Mouse (Mus musculus) left cerebral cortex, postnatal 10 days (tissue): Measurements from ENCODE around the gene Hmcn1. TPM values are rescaled to one million over a fixed set of nuclear protein-coding genes. Genes with fewer than 3 reads are reported as not detected.

Source experiments
- DNase-seq, 2 experiments: peaks; one replicate each; pipeline ENCODE4 v3.0.0; 2021 to 2022; ENCODE audit warnings: low spot score in 2 of 2, mixed read lengths in 1 of 2; ENCODE audit errors: extremely low spot score in 1 of 2
- intact Hi-C: fragments of 180-260 bp; cut with DNase I; formaldehyde crosslinking; loops from one replicate; pipeline ENCODE4 v1.15.1; 2025
- total RNA-seq, 2 experiments: library from RNA; stranded (reverse); gene quantifications; 2 replicates each; pipeline ENCODE4 v1.2.3; 2021

The Hmcn1 gene
- total RNA-seq, 2 experiments from 2014 or later = 6.2 to 7.2 TPM

DNA sequence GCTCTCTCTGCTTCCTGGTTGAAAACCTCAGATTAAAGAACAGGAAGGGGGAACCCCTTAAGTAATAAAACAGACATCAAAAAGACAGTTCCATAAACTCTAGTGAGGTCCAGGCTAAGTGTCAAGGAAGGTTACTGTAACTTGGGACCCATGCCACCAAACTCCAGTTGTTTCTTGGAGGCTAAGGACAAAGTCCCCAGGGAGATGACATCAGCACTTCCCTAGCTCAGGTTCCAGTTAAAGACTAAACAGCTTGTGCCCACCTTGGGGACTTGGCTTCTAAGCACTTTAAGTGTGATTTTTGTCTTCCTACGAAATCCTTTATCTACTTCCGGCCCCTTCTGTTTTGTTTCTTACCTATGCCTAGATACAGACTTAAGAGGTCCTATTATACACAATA is 78.3 kb downstream of the Hmcn1 start:
- no peak for DNase-seq
- intact Hi-C loops = no loop called here

DNA sequence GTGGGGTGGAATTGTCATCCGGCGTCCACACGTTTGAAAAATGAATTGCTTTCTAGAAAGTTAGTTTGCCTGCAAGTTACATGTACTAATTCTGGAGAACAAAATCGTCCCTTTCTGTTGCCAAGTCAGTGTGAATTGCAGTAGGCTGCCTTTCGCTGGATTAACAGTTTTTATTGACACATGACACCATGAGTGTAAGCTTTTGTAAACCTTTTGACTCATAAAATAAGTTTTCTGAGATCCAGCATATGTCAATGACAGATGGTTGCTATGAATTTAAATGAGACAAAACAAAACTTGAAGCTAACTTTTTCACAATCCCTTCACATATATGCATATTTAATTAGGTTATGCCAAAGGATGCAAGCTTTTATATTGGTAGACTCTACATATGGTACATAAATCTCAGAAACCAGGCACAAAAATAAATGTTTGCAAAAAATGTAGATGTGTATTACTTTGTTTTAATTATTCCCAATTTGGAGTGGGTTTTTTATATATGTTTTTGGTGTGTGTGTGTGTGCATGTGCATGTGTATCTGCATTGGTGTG is 79.6 kb downstream of the Hmcn1 start:
- DNase-seq = no peak
- intact Hi-C loops = no loop called here

DNA sequence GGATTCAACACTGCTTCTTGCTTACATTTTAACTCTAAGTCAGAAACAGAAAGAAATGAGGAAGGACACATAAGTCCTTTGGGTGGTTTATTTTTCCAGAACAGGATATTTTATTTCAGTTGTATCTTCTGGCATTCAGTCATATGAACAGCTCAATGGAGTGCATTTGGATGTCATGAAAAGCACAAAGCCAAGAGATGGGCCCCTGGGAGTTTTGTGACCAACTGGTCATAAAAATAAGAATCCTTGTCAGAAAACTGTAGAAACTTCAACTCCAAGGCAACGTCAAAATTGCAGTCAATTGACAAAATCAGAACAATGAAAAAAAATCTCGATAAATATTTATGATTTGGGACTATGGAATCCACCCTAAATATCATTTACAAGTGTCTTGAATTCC is 83.6 kb downstream of the Hmcn1 start:
- DNase-seq = no peak
- intact Hi-C loops = no loop called here

GRCm38 (mm10) chr1:150893677-150894188 is 99.5 kb downstream of the Hmcn1 start:
- intact Hi-C loops = no loop called here
- DNase-seq = no peak

GRCm38 (mm10) chr1:150890017-150890416 is 103.2 kb downstream of the Hmcn1 start:
- intact Hi-C loops = no loop called here
- no peak for DNase-seq

GRCm38 (mm10) chr1:150886267-150886666 is 107.0 kb downstream of the Hmcn1 start:
- intact Hi-C loops = no loop called here
- no peak for DNase-seq

GRCm38 (mm10) chr1:150878421-150878820 is 114.8 kb downstream of the Hmcn1 start:
- intact Hi-C loops = no loop called here
- DNase-seq = no peak

- DNase-seq = no peak
- intact Hi-C loops = no loop called here
Observed at GRCm38 (mm10) chr1:150877920-150878319, 115.3 kb downstream of the Hmcn1 start.

- no peak for DNase-seq
- intact Hi-C loops = no loop called here
Observed at GRCm38 (mm10) chr1:150874025-150874424, 119.2 kb downstream of the Hmcn1 start.

GRCm38 (mm10) chr1:150873231-150873630 is 120.0 kb downstream of the Hmcn1 start:
- intact Hi-C loops = no loop called here
- peak in 1 of 2 experiments; percentile 49 for DNase-seq

DNA sequence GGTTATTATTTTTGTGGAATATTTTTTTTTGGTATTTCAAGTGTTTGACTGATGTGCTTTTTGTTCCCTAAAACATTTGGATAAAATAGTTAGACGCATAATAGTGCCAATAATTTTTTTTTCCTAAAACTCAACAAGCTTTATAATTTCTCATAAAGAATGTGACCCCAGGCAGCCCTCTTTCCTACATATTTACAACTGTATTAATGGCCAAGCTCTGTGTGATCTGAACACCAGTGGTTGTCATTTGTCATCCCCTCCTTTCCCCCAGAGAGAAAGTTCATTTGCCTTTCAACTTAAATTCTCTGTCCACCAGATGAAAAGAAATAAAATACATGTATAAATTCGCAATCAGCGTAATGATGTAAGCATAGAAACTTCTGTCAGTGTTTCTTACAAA is 121.1 kb downstream of the Hmcn1 start:
- no peak for DNase-seq
- intact Hi-C loops = no loop called here

DNA sequence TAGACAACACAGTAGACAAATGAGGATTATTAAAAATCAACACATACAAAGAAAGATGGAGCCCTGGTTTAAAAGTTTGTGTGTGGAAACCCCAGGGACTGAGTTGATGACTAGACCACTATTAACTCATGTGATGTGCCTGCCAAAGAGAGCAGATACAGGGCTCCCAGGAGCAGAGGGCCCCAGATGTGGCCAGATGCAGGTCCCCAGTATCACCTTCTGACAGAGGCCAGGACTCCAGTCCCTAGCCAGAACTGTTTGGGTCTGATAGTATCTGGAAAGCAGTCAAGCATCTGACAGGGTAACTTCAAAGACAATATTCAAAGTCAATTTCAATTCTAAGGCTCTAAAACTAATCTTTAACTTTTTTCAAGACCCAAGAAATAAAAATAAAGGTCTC is 124.0 kb downstream of the Hmcn1 start:
- intact Hi-C loops = no loop called here
- DNase-seq = no peak

- intact Hi-C loops = no loop called here
- DNase-seq = no peak
Observed at GRCm38 (mm10) chr1:150866615-150867014, 126.6 kb downstream of the Hmcn1 start.

- intact Hi-C loops = no loop called here
- DNase-seq = no peak
Observed at GRCm38 (mm10) chr1:150857779-150858178, 135.5 kb downstream of the Hmcn1 start.

- intact Hi-C loops = no loop called here
- no peak for DNase-seq
Observed at GRCm38 (mm10) chr1:150833448-150833847, 159.8 kb downstream of the Hmcn1 start.

DNA sequence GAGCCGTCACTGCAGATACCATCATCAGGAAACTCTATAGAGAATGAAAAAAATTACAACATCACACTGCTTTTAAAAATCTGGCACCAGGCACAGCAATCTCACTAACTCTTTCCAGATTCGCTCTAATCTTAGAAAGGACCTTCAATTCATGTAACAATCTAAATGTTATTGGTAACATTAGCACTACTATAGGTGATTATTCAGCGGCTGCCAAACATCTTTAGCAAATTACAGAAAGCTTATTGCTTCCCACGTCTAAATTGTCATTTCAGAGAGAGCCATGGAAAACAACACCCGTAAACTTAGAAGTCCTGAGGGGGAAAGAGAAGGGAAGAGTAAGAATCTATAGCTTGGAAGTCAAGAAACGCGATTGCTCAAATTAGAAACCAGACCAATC is 163.4 kb downstream of the Hmcn1 start:
- no peak for DNase-seq
- intact Hi-C loops = no loop called here

DNA sequence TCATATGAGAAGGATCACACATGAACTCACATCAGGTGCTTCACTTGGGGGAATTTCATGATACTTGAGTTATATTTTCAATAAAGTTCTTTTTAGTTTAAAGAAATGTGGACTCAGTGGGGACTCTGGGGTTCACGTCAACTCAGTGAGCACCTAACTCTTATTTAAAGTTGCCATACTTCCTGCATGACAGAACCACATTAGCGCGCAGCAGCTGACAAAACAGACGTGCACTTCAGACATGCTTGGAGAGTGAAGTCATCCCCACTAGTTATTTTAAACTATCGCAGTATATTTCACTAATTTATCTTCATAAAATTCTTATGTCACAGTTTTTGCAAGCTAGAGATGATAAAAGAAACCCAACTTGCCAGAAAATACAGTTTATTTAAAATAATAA is 166.1 kb downstream of the Hmcn1 start:
- intact Hi-C loops = no loop called here
- no peak for DNase-seq

DNA sequence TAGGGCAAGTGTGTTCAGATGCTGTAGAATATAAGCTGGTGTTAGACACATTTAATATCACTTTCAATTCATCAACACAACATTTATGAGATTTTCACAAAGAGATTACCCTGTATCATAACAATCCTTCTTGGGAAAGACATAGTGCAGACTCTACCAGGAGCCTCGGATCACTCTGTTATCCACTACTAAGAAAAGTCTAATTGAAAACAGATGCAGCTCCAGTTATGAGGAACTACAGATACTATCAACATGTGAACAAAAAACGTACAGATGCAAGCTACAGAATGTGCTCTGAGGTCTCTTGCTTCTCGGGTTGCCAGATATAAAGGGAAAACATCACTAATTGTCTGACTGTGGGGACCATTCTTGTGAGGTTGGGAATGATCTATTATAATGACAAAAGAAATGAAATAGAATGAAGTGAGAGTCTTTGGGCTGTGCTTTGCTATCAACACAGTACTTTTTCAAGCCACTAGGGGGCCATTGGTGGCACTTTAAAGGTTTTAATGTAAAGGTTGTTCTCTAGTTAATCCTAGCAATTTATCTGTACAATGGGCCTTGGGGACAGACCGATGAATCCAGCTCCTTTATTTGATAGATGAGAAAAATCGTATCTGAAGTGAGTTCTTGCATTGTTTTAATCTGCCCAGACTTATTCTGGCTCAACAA is 168.8 kb downstream of the Hmcn1 start:
- intact Hi-C loops = no loop called here

DNA sequence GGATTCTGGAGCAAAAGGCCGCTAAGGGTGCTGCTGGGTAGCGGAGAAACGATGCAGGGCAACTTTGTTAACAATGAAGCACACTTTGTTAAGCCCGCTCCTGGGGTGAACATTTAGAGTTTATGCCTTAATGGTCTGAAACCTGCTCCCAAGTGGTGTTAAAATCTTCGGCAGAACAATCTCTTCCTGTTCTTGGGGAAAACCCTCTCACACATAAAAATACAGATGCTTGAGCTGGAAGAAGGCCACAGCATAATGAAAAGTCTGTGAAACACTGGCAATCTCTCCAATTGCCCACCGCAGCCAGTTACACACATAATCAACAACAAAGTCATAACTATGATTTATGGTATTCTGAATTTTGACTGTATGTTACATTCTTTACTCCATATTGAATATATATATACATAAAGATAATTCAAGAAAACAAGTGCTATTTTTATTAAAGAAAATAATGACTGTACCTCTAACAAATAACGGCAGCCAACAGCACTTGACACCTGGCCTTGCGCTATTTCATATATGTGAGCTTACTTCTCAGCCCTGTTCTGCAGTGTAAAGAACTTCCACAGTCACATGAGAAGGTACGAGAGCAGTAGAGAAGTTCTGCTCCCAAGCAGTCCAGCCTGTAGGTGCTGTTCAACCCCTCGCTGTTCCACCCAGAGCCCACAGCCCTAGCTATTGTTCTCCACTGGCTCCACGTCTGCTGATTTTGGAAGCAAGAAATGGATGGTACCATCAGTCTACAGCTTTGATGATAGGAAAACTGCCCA is 177.0 kb downstream of the Hmcn1 start:
- intact Hi-C loops = no loop called here
- DNase-seq = no peak

More for the DNA sequence above, 168.8 kb downstream of the Hmcn1 start:
- DNase-seq = no peak

- intact Hi-C loops = no loop called here
- DNase-seq = no peak
Observed at GRCm38 (mm10) chr1:150814917-150815316, 178.3 kb downstream of the Hmcn1 start.
